Mouse (Mus musculus) heart, adult 2 months (tissue): ENCODE results near the gene Tenm3. TPM values are rescaled to one million over a fixed set of nuclear protein-coding genes. Genes with fewer than 3 reads are reported as not detected.

ENCODE experiments used
- DNase-seq, 2 experiments: peaks; one replicate each; pipeline ENCODE4 v3.0.0; 2021
- H3K27ac ChIP-seq: fragments of 200-600 bp; 2 replicates; pipeline ENCODE4 v1.8.1; 2022
- H3K27me3 ChIP-seq: fragments of 200-500 bp; 2 replicates; pipeline ENCODE4 v1.6.1; 2012; ENCODE audit warnings: mild to moderate bottlenecking, low read length, inconsistent platforms, mixed read lengths; ENCODE audit not compliant: control insufficient read depth, insufficient read depth
- H3K36me3 ChIP-seq: fragments of 200-500 bp; 2 replicates; pipeline ENCODE4 v1.6.1; 2012; ENCODE audit warnings: low read length, inconsistent platforms; ENCODE audit not compliant: control insufficient read depth, insufficient read depth
- H3K4me1 ChIP-seq: fragments of 200-500 bp; 2 replicates; pipeline ENCODE4 v1.6.1; 2011; ENCODE audit warnings: low read length; ENCODE audit not compliant: control insufficient read depth, insufficient read depth
- H3K4me3 ChIP-seq: fragments of 200-600 bp; 2 replicates; pipeline ENCODE4 v1.8.1; 2022
- H3K79me2 ChIP-seq: fragments of 200-500 bp; replicated peaks from 2 replicates; pipeline ENCODE4 v1.6.1; 2012; ENCODE audit warnings: mild to moderate bottlenecking, inconsistent platforms, low read length, moderate library complexity, mixed read lengths; ENCODE audit not compliant: control insufficient read depth, insufficient read depth
- H3K9ac ChIP-seq: fragments of 200-500 bp; 2 replicates; pipeline ENCODE4 v1.6.1; 2012; ENCODE audit warnings: low read depth, mild to moderate bottlenecking, control low read depth, inconsistent platforms, low read length, mixed read lengths
- CTCF ChIP-seq: fragments of 200-600 bp; IDR thresholded peaks from 2 replicates; pipeline ENCODE4 v1.8.1; 2022; ENCODE audit warnings: antibody characterized with exemption, mild to moderate bottlenecking, moderate library complexity
- EP300 ChIP-seq: fragments of 200-500 bp; IDR thresholded peaks from 2 replicates; pipeline ENCODE4 v1.6.1; 2011; ENCODE audit warnings: low read depth, low read length, control low read depth; ENCODE audit not compliant: insufficient read depth
- POLR2A ChIP-seq: fragments of 200-500 bp; IDR thresholded peaks from 2 replicates; pipeline ENCODE4 v1.6.1; 2011; ENCODE audit warnings: mild to moderate bottlenecking, low read depth, low read length, control low read depth; ENCODE audit not compliant: insufficient read depth
- WGBS: fragments of 180-500 bp; shearing (Covaris S2); methylation state at CpG from one replicate; pipeline ENCODE4 v1.1.7; 2018; 5-methylcytosine and 5-hydroxymethylcytosine counted together
- intact Hi-C: fragments of 180-260 bp; cut with DNase I; formaldehyde crosslinking; loops from one replicate; pipeline ENCODE4 v1.15.1; 2025
- polyA plus RNA-seq: library from polyadenylated mRNA; depleted of rRNA; stranded (reverse); fragments of >200 nt; gene quantifications from 2 replicates; pipeline ENCODE4 v1.2.3, GENCODE M21; 2012
- total RNA-seq, 2 experiments: library from RNA; stranded (reverse); gene quantifications; 2 replicates each; pipeline ENCODE4 v1.2.3; 2021

The Tenm3 gene
- total and polyA plus RNA-seq, 3 experiments = 2.0 to 3.8 (median 2.2) TPM

- no peaks in the 10 kb centered on the region for H3K79me2 ChIP-seq
- TF ChIP-seq POLR2A (no peak), CTCF (no peak), EP300 (no peak)
- H3K9ac ChIP-seq = no peak overlapping the region
- DNase-seq = no peak
- 87% methylated on average over 11 of the region's 11 CpGs for WGBS
- H3K4me3 ChIP-seq = no peak overlapping the region
- intact Hi-C loops = no loop called here
- no peaks in the 10 kb centered on the region for H3K36me3 ChIP-seq
- no peak overlapping the region for H3K27ac ChIP-seq
- no peaks in the 10 kb centered on the region for H3K27me3 ChIP-seq
- H3K4me1 ChIP-seq = no peaks in the 10 kb centered on the region
These were observed 312.7 kb downstream of the Tenm3 start for GRCm38 (mm10) chr8:48530916-48531570.

- no peaks in the 10 kb centered on the region for H3K4me1 ChIP-seq
- no peak overlapping the region for H3K4me3 ChIP-seq
- 5% methylated on average over 6 of the region's 6 CpGs for WGBS
- H3K9ac ChIP-seq = no peak overlapping the region
- TF ChIP-seq POLR2A = no peak
- TF ChIP-seq CTCF = peak; percentile 71
- TF ChIP-seq EP300 = no peak
- H3K27ac ChIP-seq = no peak overlapping the region
- no peak for DNase-seq
- intact Hi-C loops = loop anchor here (1.0 to 10.0 kb wide), 3 partner anchors 153 to 433 kb away; partner anchors contain the start of gene Dctd
- no peaks in the 10 kb centered on the region for H3K36me3 ChIP-seq
- no peaks in the 10 kb centered on the region for H3K27me3 ChIP-seq
- no peaks in the 10 kb centered on the region for H3K79me2 ChIP-seq
These were observed 316.3 kb downstream of the Tenm3 start for GRCm38 (mm10) chr8:48527418-48527817.

DNA sequence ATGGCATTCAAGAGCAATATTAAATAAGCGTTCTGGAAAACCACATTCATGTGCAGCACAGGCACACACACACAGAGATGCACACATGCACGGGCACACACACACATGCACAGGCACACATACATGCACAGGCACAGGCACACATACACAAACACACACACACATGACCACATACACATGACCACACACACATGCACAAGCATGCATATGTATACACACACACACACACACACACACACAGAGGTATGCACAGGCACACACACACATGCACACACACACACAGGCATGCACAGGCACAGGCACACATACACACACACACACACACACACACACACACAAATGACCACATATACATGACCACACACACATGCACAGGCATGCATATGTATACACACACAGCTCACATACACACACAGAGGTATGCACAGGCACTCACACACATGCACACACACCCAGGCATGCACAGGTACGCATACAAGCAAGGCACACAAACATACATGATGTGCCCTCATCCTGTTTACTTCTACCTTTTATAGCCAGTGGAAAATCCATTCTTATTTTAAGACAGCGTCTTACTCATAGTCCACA lies 321.1 kb downstream of the Tenm3 start:
- TF ChIP-seq CTCF (no peak), EP300 (no peak), POLR2A (no peak)
- intact Hi-C loops = loop anchor here (10.0 kb wide), 2 partner anchors 148 to 428 kb away; partner anchors contain the start of gene Dctd
- Histone ChIP-seq H3K79me2 (no peaks in the 10 kb centered on the region), H3K27ac (no peak overlapping the region), H3K4me1 (no peaks in the 10 kb centered on the region), H3K9ac (no peak overlapping the region), H3K27me3 (no peaks in the 10 kb centered on the region), H3K4me3 (no peak overlapping the region), H3K36me3 (no peaks in the 10 kb centered on the region)
- no peak for DNase-seq
- 93% methylated on average over 4 of the region's 4 CpGs for WGBS

- no peak overlapping the region for H3K27ac ChIP-seq
- H3K79me2 ChIP-seq = no peaks in the 10 kb centered on the region
- H3K4me3 ChIP-seq = no peak overlapping the region
- no peaks in the 10 kb centered on the region for H3K27me3 ChIP-seq
- WGBS = 90% methylated on average over 8 of the region's 8 CpGs
- DNase-seq = no peak
- intact Hi-C loops = loop anchor here (10.0 kb wide), 2 partner anchors 147 to 427 kb away; partner anchors contain the start of gene Dctd
- no peaks in the 10 kb centered on the region for H3K36me3 ChIP-seq
- no peak for TF ChIP-seq EP300
- no peak for TF ChIP-seq CTCF
- no peak for TF ChIP-seq POLR2A
- no peak overlapping the region for H3K9ac ChIP-seq
- H3K4me1 ChIP-seq = no peaks in the 10 kb centered on the region
These were observed 321.7 kb downstream of the Tenm3 start for GRCm38 (mm10) chr8:48522004-48522403.

- H3K4me1 ChIP-seq = no peaks in the 10 kb centered on the region
- no peak for DNase-seq
- no peak overlapping the region for H3K27ac ChIP-seq
- intact Hi-C loops = no loop called here
- H3K79me2 ChIP-seq = no peaks in the 10 kb centered on the region
- H3K4me3 ChIP-seq = no peak overlapping the region
- H3K9ac ChIP-seq = no peak overlapping the region
- H3K27me3 ChIP-seq = no peaks in the 10 kb centered on the region
- H3K36me3 ChIP-seq = no peaks in the 10 kb centered on the region
- TF ChIP-seq EP300 (no peak), POLR2A (no peak), CTCF (no peak)
These were observed 326.3 kb downstream of the Tenm3 start for GRCm38 (mm10) chr8:48517431-48517830.

DNA sequence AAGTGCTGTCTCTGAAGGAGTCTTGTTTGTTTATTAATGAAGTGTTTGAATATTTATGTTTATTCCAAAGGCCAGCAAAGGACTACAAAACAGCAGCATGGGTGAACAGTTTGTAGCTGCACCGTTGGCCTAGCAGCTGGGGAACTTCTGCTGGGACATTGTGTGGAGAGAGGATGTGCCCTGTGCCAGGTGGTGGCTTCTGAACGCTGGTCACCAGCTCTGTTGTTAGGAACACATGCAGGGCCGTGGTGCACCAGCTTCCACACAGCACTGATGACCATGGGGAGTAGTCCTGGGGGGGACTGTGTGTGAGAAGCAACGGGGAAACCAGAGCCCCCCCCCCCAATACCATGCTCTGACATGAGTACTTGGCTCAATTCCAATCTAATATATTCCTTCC lies 329.5 kb downstream of the Tenm3 start:
- no peaks in the 10 kb centered on the region for H3K27me3 ChIP-seq
- no peak overlapping the region for H3K9ac ChIP-seq
- no peak overlapping the region for H3K4me3 ChIP-seq
- no peak for TF ChIP-seq POLR2A
- no peak for TF ChIP-seq EP300
- TF ChIP-seq CTCF = no peak
- H3K36me3 ChIP-seq = no peaks in the 10 kb centered on the region
- H3K79me2 ChIP-seq = no peaks in the 10 kb centered on the region
- H3K4me1 ChIP-seq = no peaks in the 10 kb centered on the region
- DNase-seq = no peak
- 80% methylated on average over 4 of the region's 4 CpGs for WGBS
- H3K27ac ChIP-seq = no peak overlapping the region
- intact Hi-C loops = no loop called here
